9 mouse cellular contexts compared by ENCODE assay signal in the genomic region with DNA sequence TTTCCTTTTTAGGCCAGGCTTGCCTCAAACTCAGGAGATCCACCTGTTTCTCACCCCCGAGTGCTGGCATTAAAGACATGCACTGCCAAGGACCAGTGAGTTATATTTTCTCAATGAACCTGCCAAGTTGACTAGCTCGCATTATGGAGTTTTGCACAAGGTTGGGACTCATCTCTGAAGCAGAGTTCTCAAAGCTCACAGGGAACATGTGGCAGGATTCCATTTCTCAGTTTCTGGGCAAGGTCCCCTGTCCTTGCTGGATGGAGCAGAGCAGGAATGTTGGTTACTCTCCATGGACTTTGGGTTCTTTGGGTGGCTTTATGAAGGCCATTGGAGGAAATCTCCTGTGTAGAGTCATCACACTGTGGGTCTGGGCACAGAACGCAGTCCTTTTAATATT. TPM values are rescaled to one million over a fixed set of nuclear protein-coding genes. Genes with fewer than 3 reads are reported as not detected.
DNase-seq lines count a peak whose midpoint lies in the region; ATAC-seq and TF ChIP-seq lines count a peak whose summit lies in the region.
"Had no signal": no experiment of that assay in that cellular context is flagged by ENCODE, and none has a peak within 500 bp of the region (broad histone marks: within the 10 kb centered on the region; RNA-seq: fewer than 3 reads in every experiment).

No protein-coding gene starts in this region.

- peak overlapping the region; percentile 68 for H3K4me3 ChIP-seq in kidney, adult 2 months (ENCODE audit: insufficient read depth, low read depth, low read length)
- H3K4me3 ChIP-seq in embryonic facial prominence, embryonic 10.5 days = peak overlapping the region; percentile 55; the same call in 1 of the 2 replicates
- peak overlapping the region; percentile 41 for H3K4me3 ChIP-seq in intestine, embryonic 15.5 days (replicated peaks)
- H3K4me3 ChIP-seq in midbrain, embryonic 16.5 days (ENCODE audit: low read depth, low read length) = no peak overlapping the region

- ATAC-seq in intestine, embryonic 15.5 days = no peak
- ATAC-seq in midbrain, embryonic 16.5 days = no peak

- H3K4me1 ChIP-seq in kidney, adult 2 months (ENCODE audit: control insufficient read depth, insufficient read depth, low read length) = peaks cover 5% of the 10 kb centered on the region; the same call in 1 of the 2 replicates
- peaks cover 10% of the 10 kb centered on the region for H3K4me1 ChIP-seq in embryonic facial prominence, embryonic 10.5 days
- no peaks in the 10 kb centered on the region for H3K4me1 ChIP-seq in intestine, embryonic 15.5 days (replicated peaks)
- 0 out of 2 replicates have a peak, but pooled peaks cover 4% of the 10 kb centered on the region for H3K4me1 ChIP-seq in midbrain, embryonic 16.5 days (ENCODE audit: control insufficient read depth, insufficient read depth, low read length)

- H3K4me2 ChIP-seq in intestine, embryonic 15.5 days (replicated peaks) = peak overlapping the region; percentile 78
- H3K4me2 ChIP-seq in midbrain, embryonic 16.5 days (ENCODE audit: low read length) = peak overlapping the region; percentile 66

- DNase-seq in kidney, adult 2 months = peak; percentile 62
- DNase-seq in kidney, postnatal 10 days = no peak
- no peak for DNase-seq in embryonic facial prominence, embryonic 10.5 days (ENCODE audit: low spot score)
- no peak for DNase-seq in ovary, postnatal 10 days (ENCODE audit: low spot score)
- no peak for DNase-seq in retina, postnatal 1 day
- DNase-seq in adrenal gland, adult 2 months = no peak

- H3K27ac ChIP-seq in kidney, adult 2 months (ENCODE audit: insufficient read depth, low read depth, low read length) = peak overlapping the region; percentile 92
- no peak overlapping the region for H3K27ac ChIP-seq in embryonic facial prominence, embryonic 10.5 days (replicated peaks)
- H3K27ac ChIP-seq in intestine, embryonic 15.5 days = 0 out of 2 replicates have a peak overlapping the region, but pooled peaks have one; percentile 22
- H3K27ac ChIP-seq in midbrain, embryonic 16.5 days (ENCODE audit: low read length) = no peak overlapping the region

- no peaks in the 10 kb centered on the region for H3K9me3 ChIP-seq in embryonic facial prominence, embryonic 10.5 days
- no peaks in the 10 kb centered on the region for H3K9me3 ChIP-seq in intestine, embryonic 15.5 days
- no peaks in the 10 kb centered on the region for H3K9me3 ChIP-seq in midbrain, embryonic 16.5 days (replicated peaks; ENCODE audit: control insufficient read depth, low read length, poor library complexity, severe bottlenecking)

- H3K9ac ChIP-seq in intestine, embryonic 15.5 days = no peak overlapping the region
- no peak overlapping the region for H3K9ac ChIP-seq in midbrain, embryonic 16.5 days (ENCODE audit: low read depth, low read length)

- H3K36me3 ChIP-seq in kidney, adult 2 months (ENCODE audit: control insufficient read depth, insufficient read depth, low read length) = no peaks in the 10 kb centered on the region
- no peaks in the 10 kb centered on the region for H3K36me3 ChIP-seq in embryonic facial prominence, embryonic 10.5 days (replicated peaks)
- H3K36me3 ChIP-seq in intestine, embryonic 15.5 days = no peaks in the 10 kb centered on the region
- no peaks in the 10 kb centered on the region for H3K36me3 ChIP-seq in midbrain, embryonic 16.5 days (ENCODE audit: control insufficient read depth, insufficient read depth, low read length)

- no peaks in the 10 kb centered on the region for H3K27me3 ChIP-seq in kidney, adult 2 months (replicated peaks; ENCODE audit: control insufficient read depth, insufficient read depth, low read length)
- peaks cover 32% of the 10 kb centered on the region for H3K27me3 ChIP-seq in embryonic facial prominence, embryonic 10.5 days (replicated peaks; ENCODE audit: low read depth, poor library complexity, severe bottlenecking)
- H3K27me3 ChIP-seq in intestine, embryonic 15.5 days (replicated peaks) = no peaks in the 10 kb centered on the region
- H3K27me3 ChIP-seq in midbrain, embryonic 16.5 days (ENCODE audit: control insufficient read depth, insufficient read depth, low read depth, low read length) = no peaks in the 10 kb centered on the region

- TF ChIP-seq CTCF in kidney, adult 2 months (conservative IDR thresholded peaks at IDR 0.05; ENCODE audit: insufficient read depth, insufficient read length, low read depth, low read length) = no peak

- 55% methylated on average over 3 of the region's 3 CpGs for WGBS in kidney, adult 2 months
- 85% methylated on average over 3 of the region's 3 CpGs for WGBS in embryonic facial prominence, embryonic 10.5 days
- 81% methylated on average over 3 of the region's 3 CpGs for WGBS in intestine, embryonic 15.5 days
- WGBS in midbrain, embryonic 16.5 days = 89% methylated on average over 3 of the region's 3 CpGs

- TF ChIP-seq POLR2A in kidney, adult 2 months (IDR thresholded peaks at IDR 0.05; ENCODE audit: low read depth, low read length) = no peak

RNA-seq across cellular contexts. Expression of a gene that starts 0.5 kb away (rescaled TPM):
- not detected in 2 replicates for polyA plus RNA-seq in kidney, adult 2 months (2012; rRNA removed)
- polyA plus RNA-seq in embryonic facial prominence, embryonic 10.5 days (2016; fragmentation: Nextera tagmentation; extraction: Ambion mirVana) = not detected in 2 replicates
- 0.11 and 0.25 TPM in 2 replicates for polyA plus RNA-seq in intestine, embryonic 15.5 days (2015; fragmentation: Nextera tagmentation; extraction: Ambion mirVana)
- polyA plus RNA-seq in midbrain, embryonic 16.5 days (2015; fragmentation: Nextera tagmentation; extraction: Ambion mirVana) = not detected in 2 replicates
- under 1 TPM in 1 of 2 experiments, not detected in 1; 0.23 TPM for total RNA-seq in adrenal gland, adult 2 months (2021)
- 0.10 and 0.50 TPM in 2 replicates for polyA plus RNA-seq in adrenal gland, adult 2 months (2012; rRNA removed)
- total RNA-seq: gastrocnemius, postnatal 4 days had no signal

RNA-seq across cellular contexts. Expression of a gene that starts 0.7 kb away (rescaled TPM):
- 70.6 and 73.2 TPM in 2 replicates for polyA plus RNA-seq in kidney, adult 2 months (2012; rRNA removed)
- 7.4 and 9.0 TPM in 2 replicates for polyA plus RNA-seq in embryonic facial prominence, embryonic 10.5 days (2016; fragmentation: Nextera tagmentation; extraction: Ambion mirVana)
- 13.3 and 13.9 TPM in 2 replicates for polyA plus RNA-seq in intestine, embryonic 15.5 days (2015; fragmentation: Nextera tagmentation; extraction: Ambion mirVana)
- 5.3 and 6.2 TPM in 2 replicates for polyA plus RNA-seq in midbrain, embryonic 16.5 days (2015; fragmentation: Nextera tagmentation; extraction: Ambion mirVana)
- 10 to 100 TPM; 32.2 to 42.9 TPM for total RNA-seq in adrenal gland, adult 2 months (2021)
- polyA plus RNA-seq in adrenal gland, adult 2 months (2012; rRNA removed) = 34.7 and 38.6 TPM in 2 replicates

RNA-seq across cellular contexts. Expression of a gene that starts 10.6 kb away (rescaled TPM):
- polyA plus RNA-seq in kidney, adult 2 months (2012; rRNA removed) = 174 and 175 TPM in 2 replicates
- polyA plus RNA-seq in embryonic facial prominence, embryonic 10.5 days (2016; fragmentation: Nextera tagmentation; extraction: Ambion mirVana) = 1.8 and 2.3 TPM in 2 replicates
- polyA plus RNA-seq in intestine, embryonic 15.5 days (2015; fragmentation: Nextera tagmentation; extraction: Ambion mirVana) = 9.3 and 14.2 TPM in 2 replicates
- polyA plus RNA-seq in midbrain, embryonic 16.5 days (2015; fragmentation: Nextera tagmentation; extraction: Ambion mirVana) = 4.1 and 4.8 TPM in 2 replicates
- total RNA-seq in adrenal gland, adult 2 months (2021) = 10 to 100 TPM; 49.7 to 65.2 TPM
- polyA plus RNA-seq in adrenal gland, adult 2 months (2012; rRNA removed) = 156 and 162 TPM in 2 replicates

RNA-seq across cellular contexts. Expression of a gene that starts 14.9 kb away (rescaled TPM):
- polyA plus RNA-seq in kidney, adult 2 months (2012; rRNA removed) = 13.9 and 14.8 TPM in 2 replicates
- not detected in 2 replicates for polyA plus RNA-seq in embryonic facial prominence, embryonic 10.5 days (2016; fragmentation: Nextera tagmentation; extraction: Ambion mirVana)
- 3.3 and 3.5 TPM in 2 replicates for polyA plus RNA-seq in intestine, embryonic 15.5 days (2015; fragmentation: Nextera tagmentation; extraction: Ambion mirVana)
- polyA plus RNA-seq in midbrain, embryonic 16.5 days (2015; fragmentation: Nextera tagmentation; extraction: Ambion mirVana) = not detected in 2 replicates
- total RNA-seq in adrenal gland, adult 2 months (2021) = 1 to 10 TPM; 4.4 to 8.2 TPM
- polyA plus RNA-seq in adrenal gland, adult 2 months (2012; rRNA removed) = not detected in 2 replicates

RNA-seq across cellular contexts. Expression of a gene that starts 22.9 kb away (rescaled TPM):
- polyA plus RNA-seq in kidney, adult 2 months (2012; rRNA removed) = 3.5 and 5.4 TPM in 2 replicates
- 4.8 and 5.0 TPM in 2 replicates for polyA plus RNA-seq in embryonic facial prominence, embryonic 10.5 days (2016; fragmentation: Nextera tagmentation; extraction: Ambion mirVana)
- 2.0 and 2.8 TPM in 2 replicates for polyA plus RNA-seq in intestine, embryonic 15.5 days (2015; fragmentation: Nextera tagmentation; extraction: Ambion mirVana)
- 8.0 and 8.8 TPM in 2 replicates for polyA plus RNA-seq in midbrain, embryonic 16.5 days (2015; fragmentation: Nextera tagmentation; extraction: Ambion mirVana)
- 1 to 10 TPM; 6.6 to 8.2 TPM for total RNA-seq in adrenal gland, adult 2 months (2021)
- 3.6 and 3.7 TPM in 2 replicates for polyA plus RNA-seq in adrenal gland, adult 2 months (2012; rRNA removed)

Comparison
In these comparisons a context has a peak if more than half of its experiments do, and no peak if none do; other contexts are left out.
1. H3K27ac ChIP-seq: peak in kidney, adult 2 months (single experiment) and intestine, embryonic 15.5 days (single experiment); none in embryonic facial prominence, embryonic 10.5 days (single experiment) and midbrain, embryonic 16.5 days (single experiment).
2. RNA of a gene that starts 10.6 kb away (polyA plus RNA-seq): 174 to 175 TPM in kidney, adult 2 months and 156 to 162 TPM in adrenal gland, adult 2 months; 9.3 to 14.2 TPM in intestine, embryonic 15.5 days, 4.1 to 4.8 TPM in midbrain, embryonic 16.5 days and 1.8 to 2.3 TPM in embryonic facial prominence, embryonic 10.5 days; every median in the first group is over 10 times any median in the second.